Mouse (Mus musculus) liver, embryonic 12.5 days (tissue): ENCODE data around the gene Snap29. TPM values are rescaled to one million over a fixed set of nuclear protein-coding genes. Genes with fewer than 3 reads are reported as not detected.

Experiments used
- ATAC-seq: fragments of 200-750 bp; cut with Nextera tagmentation; 2 replicates; pipeline ENCODE4 v1.8.0; 2017; ENCODE audit warnings: moderate number of reproducible peaks, mild to moderate bottlenecking, moderate library complexity
- H3K27ac ChIP-seq: fragments of 300-500 bp; sonication (generic); 2 replicates; pipeline ENCODE4 v1.5.1; 2016; ENCODE audit warnings: mild to moderate bottlenecking
- H3K27me3 ChIP-seq: fragments of 300-500 bp; sonication (generic); replicated peaks from 2 replicates; pipeline ENCODE4 v1.6.1; 2016; ENCODE audit warnings: mild to moderate bottlenecking, moderate library complexity
- H3K36me3 ChIP-seq: fragments of 300-500 bp; sonication (generic); 2 replicates; pipeline ENCODE4 v1.6.1; 2016; ENCODE audit warnings: mild to moderate bottlenecking, moderate library complexity
- H3K4me1 ChIP-seq: fragments of 300-500 bp; sonication (generic); 2 replicates; pipeline ENCODE4 v1.6.1; 2016
- H3K4me2 ChIP-seq: fragments of 300-500 bp; sonication (generic); 2 replicates; pipeline ENCODE4 v1.6.1; 2016; ENCODE audit warnings: mild to moderate bottlenecking, moderate library complexity
- H3K4me3 ChIP-seq: fragments of 300-500 bp; sonication (generic); 2 replicates; pipeline ENCODE4 v1.5.1; 2016; ENCODE audit warnings: mild to moderate bottlenecking, moderate library complexity
- H3K9ac ChIP-seq: fragments of 300-500 bp; sonication (generic); 2 replicates; pipeline ENCODE4 v1.6.1; 2016; ENCODE audit warnings: mild to moderate bottlenecking, moderate library complexity
- H3K9me3 ChIP-seq: fragments of 300-500 bp; sonication (generic); replicated peaks from 2 replicates; pipeline ENCODE4 v1.6.1; 2016; ENCODE audit warnings: mild to moderate bottlenecking, moderate library complexity
- WGBS: fragments of 180-500 bp; shearing (Covaris S2); methylation state at CpG from one replicate; pipeline ENCODE4 v1.1.7; 2016; ENCODE audit not compliant: insufficient replicate concordance; 5-methylcytosine and 5-hydroxymethylcytosine counted together
- polyA plus RNA-seq: library from polyadenylated mRNA; unstranded; fragments of >200 nt; fragmentation: Nextera tagmentation; extraction: Ambion mirVana; gene quantifications from 2 replicates; pipeline ENCODE4 v1.2.1, GENCODE M21; 2016

The Snap29 gene
- polyA plus RNA-seq, 1 experiment from 2014 or later = 10.6 TPM

GRCm38 (mm10) chr16:17478331-17478943 is 72.7 kb downstream of the Snap29 start:
- Histone ChIP-seq H3K4me2 (no peak overlapping the region), H3K4me1 (peaks cover 51% of the 10 kb centered on the region), H3K27me3 (no peaks in the 10 kb centered on the region), H3K27ac (no peak overlapping the region; the same call in 1 of the 2 replicates), H3K9me3 (no peaks in the 10 kb centered on the region), H3K36me3 (peaks cover 68% of the 10 kb centered on the region), H3K4me3 (no peak overlapping the region), H3K9ac (no peak overlapping the region)
- peak; percentile 45 for ATAC-seq
- 59% methylated on average over 4 of the region's 4 CpGs for WGBS

Other genes starting within 250 kb of the Snap29 start
- 275 and 283 TPM in 2 replicates for gene Ube2l3, start 203.3 kb upstream of the Snap29 start, polyA plus RNA-seq
- gene Rimbp3, start 197.4 kb upstream of the Snap29 start, polyA plus RNA-seq = 0.12 and 0.17 TPM in 2 replicates
- 4.8 and 5.3 TPM in 2 replicates for gene Hic2, start 172.4 kb upstream of the Snap29 start, polyA plus RNA-seq
- 4.7 and 5.3 TPM in 2 replicates for gene Tmem191c, start 129.9 kb upstream of the Snap29 start, polyA plus RNA-seq
- gene Serpind1, start 74.6 kb upstream of the Snap29 start, polyA plus RNA-seq = 107 and 111 TPM in 2 replicates
- 25.6 TPM in 2 replicates for gene Pi4ka, start 328 bp downstream of the Snap29 start, polyA plus RNA-seq
- gene Crkl, start 46.0 kb downstream of the Snap29 start, polyA plus RNA-seq = 37.9 and 41.6 TPM in 2 replicates
- gene Aifm3, start 83.6 kb downstream of the Snap29 start, polyA plus RNA-seq = 0.83 and 0.98 TPM in 2 replicates
- gene Lztr1, start 102.7 kb downstream of the Snap29 start, polyA plus RNA-seq = 31.4 and 34.8 TPM in 2 replicates
- gene Thap7, start 125.2 kb downstream of the Snap29 start, polyA plus RNA-seq = 34.2 and 36.6 TPM in 2 replicates
- 0.07 TPM in 1 of 2 replicates, not detected in the other for gene Lrrc74b, start 155.3 kb downstream of the Snap29 start, polyA plus RNA-seq
- 0.08 TPM in 2 replicates for gene P2rx6, start 155.9 kb downstream of the Snap29 start, polyA plus RNA-seq
- gene Slc7a4, start 177.2 kb downstream of the Snap29 start, polyA plus RNA-seq = 1.7 TPM in 2 replicates
- gene Smpd4, start 213.4 kb downstream of the Snap29 start, polyA plus RNA-seq = 31.3 and 31.8 TPM in 2 replicates
- 3.0 and 3.2 TPM in 2 replicates for gene Ccdc74a, start 240.5 kb downstream of the Snap29 start, polyA plus RNA-seq